Mouse (Mus musculus): ENCODE results near the gene Arhgap21. TPM values are rescaled to one million over a fixed set of nuclear protein-coding genes. Genes with fewer than 3 reads are reported as not detected.

Gene Arhgap21
- total and polyA plus RNA-seq, 2 experiments from 2014 or later: 10.1 to 66.7 TPM

DNA sequence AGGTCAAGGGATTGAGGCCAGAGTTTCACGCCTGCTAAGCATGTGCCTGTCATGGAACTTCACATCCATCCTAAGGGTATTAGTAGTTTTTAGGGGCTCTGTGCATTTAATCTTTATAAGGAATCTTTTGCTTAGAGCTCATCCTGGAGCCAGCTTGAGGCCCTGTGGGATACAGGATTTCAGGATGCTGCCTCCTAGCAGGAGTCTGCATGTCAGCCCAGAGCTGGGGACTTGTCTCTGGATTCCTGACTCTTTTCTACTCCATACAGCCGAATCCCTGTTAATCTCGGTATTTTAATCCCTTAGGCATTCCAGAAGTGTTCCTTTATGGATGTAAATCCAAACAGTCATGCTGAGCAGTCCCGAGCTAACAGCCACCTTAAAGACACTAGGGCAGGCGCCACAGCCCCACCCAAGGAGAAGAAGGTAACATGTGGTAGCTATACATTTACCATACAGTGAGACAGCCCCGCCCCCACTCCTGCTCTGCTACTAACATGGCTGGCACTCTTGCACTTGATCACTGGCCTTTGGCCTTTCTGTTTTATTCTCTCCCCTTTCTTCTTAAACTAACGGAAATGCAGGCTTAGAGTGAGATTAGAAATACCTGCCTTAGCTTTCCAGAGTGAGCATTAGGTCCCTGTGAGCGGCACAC is 167.3 kb downstream of the Arhgap21 start:
- Histone ChIP-seq H3K36me3 (replicated peaks; ENCODE audit: control insufficient read depth, insufficient read depth, low read length) (peaks cover 34% of the 10 kb centered on the region), H3K9ac (replicated peaks; ENCODE audit: low read depth, low read length) (no peak overlapping the region), H3K27ac (ENCODE audit: low read depth) (no peak overlapping the region), H3K9me3 (replicated peaks; ENCODE audit: control insufficient read depth, low read length) (no peaks in the 10 kb centered on the region), H3K4me1 (ENCODE audit: control insufficient read depth, insufficient read depth) (no peaks in the 10 kb centered on the region), H3K27me3 (ENCODE audit: control insufficient read depth, insufficient read depth, low read length) (no peaks in the 10 kb centered on the region), H3K4me3 (ENCODE audit: low read depth, low read length) (no peak overlapping the region), H3K4me2 (ENCODE audit: low read depth, low read length) (no peak overlapping the region)
- ATAC-seq (ENCODE audit: insufficient read depth, low read depth) (no peak), DNase-seq (ENCODE audit: low spot score) (no peak)
- 79% methylated on average over 8 of the region's 8 CpGs for WGBS
- TF ChIP-seq CTCF (IDR thresholded peaks at IDR 0.05; ENCODE audit: low read depth) (no peak), EP300 (IDR thresholded peaks at IDR 0.05; ENCODE audit: low read depth) (no peak)

Other genes starting within 250 kb of the Arhgap21 start
- gene Enkur, start 236.5 kb upstream of the Arhgap21 start, total RNA-seq (2014; rRNA removed; ENCODE audit: low replicate concordance): 1.1 TPM in 1 of 2 replicates, not detected in the other
- gene Enkur, start 236.5 kb upstream of the Arhgap21 start, polyA plus RNA-seq (2015; fragmentation: Nextera tagmentation; extraction: Ambion mirVana): 3.8 and 4.8 TPM in 2 replicates
- gene Thnsl1, start 236.8 kb upstream of the Arhgap21 start, total RNA-seq (2014; rRNA removed; ENCODE audit: low replicate concordance): 2.7 and 5.8 TPM in 2 replicates
- gene Thnsl1, start 236.8 kb upstream of the Arhgap21 start, polyA plus RNA-seq (2015; fragmentation: Nextera tagmentation; extraction: Ambion mirVana): 5.7 and 6.1 TPM in 2 replicates